Mouse (Mus musculus): ENCODE measurements around the gene Tchh.
"Not testable (repeated sequence)": the region's sequence is repeated elsewhere in the genome, so short reads cannot be mapped to it uniquely, and the experiment has no call there.

The Tchh gene

GRCm38 (mm10) chr3:93442030-93442429 is at the start of gene Tchh:
Gene Tchh, plus strand, starts transcription at chr3:93442330.
- in situ Hi-C loops (cut with MboI; ENCODE audit: low sequenced_read_pairs) = no loop called here

GRCm38 (mm10) chr3:93393366-93393765 is 48.8 kb upstream of the Tchh start, which contains the start of gene Rptn:
Gene Rptn, plus strand, starts transcription at chr3:93393699.
- in situ Hi-C loops (cut with MboI; ENCODE audit: low sequenced_read_pairs) = no loop called here

GRCm38 (mm10) chr3:93403936-93404335 is 38.2 kb upstream of the Tchh start:
- in situ Hi-C loops (cut with MboI; ENCODE audit: low sequenced_read_pairs) = no loop called here

GRCm38 (mm10) chr3:93406992-93407391 is 35.1 kb upstream of the Tchh start:
- in situ Hi-C loops (cut with MboI; ENCODE audit: low sequenced_read_pairs) = no loop called here

- in situ Hi-C loops (cut with MboI; ENCODE audit: low sequenced_read_pairs) = no loop called here
Measured at GRCm38 (mm10) chr3:93411905-93412304, 30.2 kb upstream of the Tchh start.

GRCm38 (mm10) chr3:93431673-93432072 is 10.5 kb upstream of the Tchh start:
- in situ Hi-C loops (cut with MboI; ENCODE audit: low sequenced_read_pairs) = no loop called here

GRCm38 (mm10) chr3:93443501-93444101 is 1.5 kb downstream of the Tchh start:
- in situ Hi-C loops (cut with MboI; ENCODE audit: low sequenced_read_pairs) = no loop called here

- in situ Hi-C loops (cut with MboI; ENCODE audit: low sequenced_read_pairs) = no loop called here
Measured at GRCm38 (mm10) chr3:93444343-93445164, 2.4 kb downstream of the Tchh start.

GRCm38 (mm10) chr3:93445165-93445705 is 3.1 kb downstream of the Tchh start:
- in situ Hi-C loops (cut with MboI; ENCODE audit: low sequenced_read_pairs) = no loop called here

GRCm38 (mm10) chr3:93446128-93446755 is 4.1 kb downstream of the Tchh start:
- in situ Hi-C loops (cut with MboI; ENCODE audit: low sequenced_read_pairs) = no loop called here

- in situ Hi-C loops (cut with MboI; ENCODE audit: low sequenced_read_pairs) = not testable (repeated sequence)
Measured at GRCm38 (mm10) chr3:93446756-93447137, 4.6 kb downstream of the Tchh start.

- in situ Hi-C loops (cut with MboI; ENCODE audit: low sequenced_read_pairs) = no loop called here
Measured at GRCm38 (mm10) chr3:93447138-93447841, 5.2 kb downstream of the Tchh start.

- in situ Hi-C loops (cut with MboI; ENCODE audit: low sequenced_read_pairs) = no loop called here
Measured at GRCm38 (mm10) chr3:93466556-93466955, 24.4 kb downstream of the Tchh start.

GRCm38 (mm10) chr3:93467130-93467529 is 25.0 kb downstream of the Tchh start:
- in situ Hi-C loops (cut with MboI; ENCODE audit: low sequenced_read_pairs) = no loop called here

GRCm38 (mm10) chr3:93468561-93468960 is 26.4 kb downstream of the Tchh start, which contains the start of gene Tchhl1:
Gene Tchhl1, plus strand, starts transcription at chr3:93468754.
- in situ Hi-C loops (cut with MboI; ENCODE audit: low sequenced_read_pairs) = no loop called here

GRCm38 (mm10) chr3:93469629-93470028 is 27.5 kb downstream of the Tchh start:
- in situ Hi-C loops (cut with MboI; ENCODE audit: low sequenced_read_pairs) = no loop called here

- in situ Hi-C loops (cut with MboI; ENCODE audit: low sequenced_read_pairs) = loop anchor here (25.0 kb wide), 1 partner anchor 118 kb away; no protein-coding TSS in a partner anchor
Measured at GRCm38 (mm10) chr3:93480053-93480452, 37.9 kb downstream of the Tchh start.

GRCm38 (mm10) chr3:93481982-93482616 is 40.0 kb downstream of the Tchh start:
- in situ Hi-C loops (cut with MboI; ENCODE audit: low sequenced_read_pairs) = loop anchor here (25.0 kb wide), 1 partner anchor 120 kb away; no protein-coding TSS in a partner anchor

GRCm38 (mm10) chr3:93485611-93486010 is 43.5 kb downstream of the Tchh start:
- in situ Hi-C loops (cut with MboI; ENCODE audit: low sequenced_read_pairs) = loop anchor here (25.0 kb wide), 1 partner anchor 123 kb away; no protein-coding TSS in a partner anchor

GRCm38 (mm10) chr3:93488541-93488940 is 46.4 kb downstream of the Tchh start:
- in situ Hi-C loops (cut with MboI; ENCODE audit: low sequenced_read_pairs) = loop anchor here (25.0 kb wide), 1 partner anchor 126 kb away; no protein-coding TSS in a partner anchor

Measured in CH12F3 (cell line).